Mouse (Mus musculus) MEL (cell line): Measurements from ENCODE around the gene Sucnr1. TPM values are rescaled to one million over a fixed set of nuclear protein-coding genes. Genes with fewer than 3 reads are reported as not detected.

Experiments used
- DNase-seq: peaks from one replicate; pipeline ENCODE4 v3.0.0; 2011; ENCODE audit warnings: low read depth, low spot score
- H3K27ac ChIP-seq: 2 replicates; pipeline ENCODE4 v1.5.1; 2012; ENCODE audit warnings: low read depth, mild to moderate bottlenecking, control low read depth, low read length, moderate library complexity; ENCODE audit not compliant: control insufficient read depth
- H3K27me3 ChIP-seq, 2 experiments: fragments of 150-350 bp in 1 of 2; sonication (generic) in 1 of 2; 2 replicates each; pipeline ENCODE4 v1.6.1; 2012; ENCODE audit warnings: low read length in 2 of 2, mild to moderate bottlenecking in 2 of 2, improper control_type of control experiment in 1 of 2, moderate library complexity in 1 of 2; ENCODE audit not compliant: insufficient read depth in 2 of 2, control insufficient read depth in 1 of 2
- H3K36me3 ChIP-seq, 2 experiments: 2 replicates each; pipeline ENCODE4 v1.6.1; 2012 to 2014; ENCODE audit warnings: low read length in 2 of 2, improper control_type of control experiment in 1 of 2, inconsistent platforms in 1 of 2, mild to moderate bottlenecking in 1 of 2; ENCODE audit not compliant: insufficient read depth in 2 of 2, control insufficient read depth in 1 of 2
- H3K4me1 ChIP-seq, 2 experiments: fragments of 150-350 bp in 1 of 2; sonication (generic) in 1 of 2; 2 replicates each; pipeline ENCODE4 v1.6.1; 2012; ENCODE audit warnings: low read length in 2 of 2, improper control_type of control experiment in 1 of 2, mild to moderate bottlenecking in 1 of 2; ENCODE audit not compliant: insufficient read depth in 2 of 2, control insufficient read depth in 1 of 2
- H3K4me3 ChIP-seq, 2 experiments: fragments of 150-350 bp in 1 of 2; sonication (generic) in 1 of 2; 2 replicates each; pipeline ENCODE4 v1.5.1; 2012; ENCODE audit warnings: low read depth in 2 of 2, low read length in 2 of 2, mild to moderate bottlenecking in 2 of 2, moderate library complexity in 2 of 2, control low read depth in 1 of 2, improper control_type of control experiment in 1 of 2; ENCODE audit not compliant: control insufficient read depth in 1 of 2, insufficient read depth in 1 of 2
- H3K79me2 ChIP-seq: 2 replicates; pipeline ENCODE4 v1.6.1; 2012; ENCODE audit warnings: mild to moderate bottlenecking, low read length, moderate library complexity; ENCODE audit not compliant: control insufficient read depth, poor library complexity, insufficient read depth
- H3K9ac ChIP-seq: 2 replicates; pipeline ENCODE4 v1.6.1; 2012; ENCODE audit warnings: low read depth, mild to moderate bottlenecking, control low read depth, low read length, moderate library complexity; ENCODE audit not compliant: control insufficient read depth, poor library complexity, severe bottlenecking
- H3K9me3 ChIP-seq: fragments of 150-350 bp; sonication (generic); replicated peaks from 2 replicates; pipeline ENCODE4 v1.6.1; 2012; ENCODE audit warnings: mild to moderate bottlenecking, low read length, improper control_type of control experiment, moderate library complexity; ENCODE audit not compliant: insufficient read depth
- BHLHE40 ChIP-seq: IDR thresholded peaks from 2 replicates; pipeline ENCODE4 v1.6.1; 2012; ENCODE audit warnings: low read depth, mild to moderate bottlenecking, inconsistent platforms, low read length, improper control_type of control experiment, borderline replicate concordance
- CHD1 ChIP-seq: IDR thresholded peaks from 2 replicates; pipeline ENCODE4 v1.6.1; 2012; ENCODE audit warnings: low read depth, mild to moderate bottlenecking, inconsistent platforms, low read length, improper control_type of control experiment
- CTCF ChIP-seq, 3 experiments: IDR thresholded peaks in 2 of 3; conservative IDR thresholded peaks in 1 of 3; 2 replicates each; pipeline ENCODE4 v1.5.1; 2011 to 2012; ENCODE audit warnings: low read length in 3 of 3, low read depth in 2 of 3, mild to moderate bottlenecking in 2 of 3, improper control_type of control experiment in 1 of 3, inconsistent platforms in 1 of 3, mixed read lengths in 1 of 3, moderate library complexity in 1 of 3; ENCODE audit not compliant: control insufficient read depth in 1 of 3, insufficient read depth in 1 of 3, poor library complexity in 1 of 3, severe bottlenecking in 1 of 3
- E2F4 ChIP-seq: IDR thresholded peaks from 2 replicates; pipeline ENCODE4 v1.6.1; 2011; ENCODE audit warnings: low read depth, low read length, improper control_type of control experiment, borderline replicate concordance
- EP300 ChIP-seq, 2 experiments: IDR thresholded peaks; 2 replicates each; pipeline ENCODE4 v1.6.1; 2011; ENCODE audit warnings: improper control_type of control experiment in 2 of 2, low read length in 2 of 2, low read depth in 1 of 2, mild to moderate bottlenecking in 1 of 2
- ETS1 ChIP-seq: IDR thresholded peaks from 2 replicates; pipeline ENCODE4 v1.6.1; 2012; ENCODE audit warnings: low read depth, mild to moderate bottlenecking, inconsistent platforms, low read length, improper control_type of control experiment, moderate library complexity
- GATA1 ChIP-seq: IDR thresholded peaks from 2 replicates; pipeline ENCODE4 v1.6.1; 2011; ENCODE audit warnings: low read depth, low read length, improper control_type of control experiment
- KAT2A ChIP-seq: conservative IDR thresholded peaks from 2 replicates; pipeline ENCODE4 v1.6.1; 2012; ENCODE audit warnings: low read depth, low read length, improper control_type of control experiment, inconsistent platforms
- MAX ChIP-seq: IDR thresholded peaks from 2 replicates; pipeline ENCODE4 v1.6.1; 2011; ENCODE audit warnings: low read length, improper control_type of control experiment
- MXI1 ChIP-seq: IDR thresholded peaks from 2 replicates; pipeline ENCODE4 v1.6.1; 2011; ENCODE audit warnings: mild to moderate bottlenecking, low read depth, low read length, improper control_type of control experiment
- MYB ChIP-seq: IDR thresholded peaks from 2 replicates; pipeline ENCODE4 v1.6.1; 2011; ENCODE audit warnings: mild to moderate bottlenecking, low read depth, low read length, improper control_type of control experiment
- MYC ChIP-seq: IDR thresholded peaks from 2 replicates; pipeline ENCODE4 v1.6.1; 2011; ENCODE audit warnings: low read depth, mild to moderate bottlenecking, low read length, improper control_type of control experiment, moderate library complexity
- NELFE ChIP-seq: IDR thresholded peaks from 2 replicates; pipeline ENCODE4 v1.6.1; 2011; ENCODE audit warnings: low read depth, low read length, improper control_type of control experiment
- POLR2A ChIP-seq, 2 experiments: IDR thresholded peaks; 2 replicates each; pipeline ENCODE4 v1.6.1; 2011 to 2012; ENCODE audit warnings: low read length in 2 of 2, mild to moderate bottlenecking in 2 of 2, control low read depth in 1 of 2, improper control_type of control experiment in 1 of 2, low read depth in 1 of 2, moderate library complexity in 1 of 2; ENCODE audit not compliant: control insufficient read depth in 1 of 2, insufficient read depth in 1 of 2, poor library complexity in 1 of 2
- POLR2AphosphoS2 ChIP-seq: IDR thresholded peaks from 2 replicates; pipeline ENCODE4 v1.6.1; 2011; ENCODE audit warnings: low read length, improper control_type of control experiment
- RAD21 ChIP-seq: IDR thresholded peaks from 2 replicates; pipeline ENCODE4 v1.6.1; 2011; ENCODE audit warnings: mild to moderate bottlenecking, low read depth, low read length, improper control_type of control experiment
- RCOR1 ChIP-seq: IDR thresholded peaks from 2 replicates; pipeline ENCODE4 v1.6.1; 2012; ENCODE audit warnings: low read depth, mild to moderate bottlenecking, inconsistent platforms, low read length, improper control_type of control experiment
- SIN3A ChIP-seq: IDR thresholded peaks from 2 replicates; pipeline ENCODE4 v1.6.1; 2012; ENCODE audit warnings: low read length, improper control_type of control experiment, inconsistent platforms
- SMC3 ChIP-seq: IDR thresholded peaks from 2 replicates; pipeline ENCODE4 v1.6.1; 2011; ENCODE audit warnings: low read depth, low read length, improper control_type of control experiment
- TAL1 ChIP-seq: IDR thresholded peaks from 2 replicates; pipeline ENCODE4 v1.6.1; 2012; ENCODE audit warnings: mild to moderate bottlenecking, inconsistent platforms, low read length, moderate library complexity, mixed read lengths
- USF1 ChIP-seq: IDR thresholded peaks from 2 replicates; pipeline ENCODE4 v1.6.1; 2014; ENCODE audit warnings: low read depth, mild to moderate bottlenecking, inconsistent platforms, low read length, improper control_type of control experiment, moderate library complexity
- ZMIZ1 ChIP-seq: IDR thresholded peaks from 2 replicates; pipeline ENCODE4 v1.6.1; 2012; ENCODE audit warnings: low read depth, mild to moderate bottlenecking, inconsistent platforms, low read length, improper control_type of control experiment, moderate library complexity
- polyA plus RNA-seq, 2 experiments: library from polyadenylated mRNA; stranded (reverse) in 1 of 2; unstranded in 1 of 2; fragments of >175 nt in 1 of 2; fragments of >200 nt in 1 of 2; gene quantifications; 2 replicates each; pipeline versions ENCODE4 v1.2.1 to v1.2.4; 2012; ENCODE audit warnings: low replicate concordance in 2 of 2, low read depth in 1 of 2; ENCODE audit not compliant: insufficient read length in 2 of 2, insufficient read depth in 1 of 2, missing spikeins in 1 of 2
- total RNA-seq: library from RNA; depleted of rRNA; stranded (reverse); fragments of 300-350 nt; gene quantifications from 2 replicates; pipeline ENCODE4 v1.2.3, GENCODE M21; 2012

Sucnr1 gene
- total and polyA plus RNA-seq, 3 experiments: not detected

DNA sequence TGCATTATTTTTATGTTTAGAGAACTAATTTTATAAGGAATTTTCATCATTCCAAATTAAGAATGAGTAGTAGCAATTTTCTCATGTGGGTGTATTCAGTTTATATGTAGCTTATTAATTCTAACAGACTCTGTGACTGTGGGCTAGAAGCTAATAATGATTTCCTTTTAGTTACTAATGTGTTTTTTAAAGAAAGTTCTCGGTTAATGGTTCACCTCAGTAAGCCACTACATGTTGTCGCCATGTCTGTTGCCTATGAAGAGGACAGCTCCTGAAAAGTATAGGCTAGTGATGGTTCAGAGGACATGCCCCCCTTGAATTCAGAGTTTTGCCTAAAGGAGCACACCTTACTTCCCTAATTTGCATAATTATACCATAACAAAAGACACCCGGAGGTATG, 1.1 kb downstream of the Sucnr1 start:
- no peaks in the 10 kb centered on the region for H3K79me2 ChIP-seq
- TF ChIP-seq E2F4: no peak
- no peak for TF ChIP-seq MXI1
- no peak for TF ChIP-seq BHLHE40
- no peak for TF ChIP-seq GATA1
- TF ChIP-seq SIN3A: no peak
- no peak for TF ChIP-seq RCOR1
- no peak for TF ChIP-seq MAX
- no peak for TF ChIP-seq KAT2A
- no peak for TF ChIP-seq NELFE
- TF ChIP-seq CHD1: no peak
- no peak for TF ChIP-seq EP300 (IDR thresholded peaks at IDR 0.05; ENCODE audit: low read depth in 1 of 2, low read length in 2 of 2)
- no peak overlapping the region for H3K4me3 ChIP-seq

DNA sequence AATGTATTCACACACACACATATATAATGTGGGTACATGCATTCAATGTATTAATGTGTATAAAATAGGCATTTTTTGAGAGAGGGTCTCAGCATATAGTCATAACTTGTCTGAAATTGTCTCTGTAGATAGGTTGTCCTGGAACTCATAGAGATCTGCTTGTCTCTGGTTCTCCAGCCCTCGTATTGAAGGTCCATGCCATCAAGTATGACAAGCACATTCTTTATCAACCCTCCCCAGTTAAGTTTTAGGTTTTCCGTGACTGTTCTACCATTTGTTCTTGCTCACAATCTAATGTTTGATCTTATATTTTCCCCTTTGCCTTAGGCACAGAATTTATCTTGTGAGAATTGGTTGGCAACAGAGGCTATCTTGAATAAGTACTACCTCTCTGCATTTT, 4.1 kb downstream of the Sucnr1 start:
- peaks cover 0 to 2% of the 10 kb centered on the region in 2 experiments; a peak in 1 of 4 replicates for H3K4me1 ChIP-seq

More for the DNA sequence above, 1.1 kb downstream of the Sucnr1 start:
- Histone ChIP-seq H3K9me3 (no peaks in the 10 kb centered on the region), H3K27me3 (no peaks in the 10 kb centered on the region), H3K4me1 (peaks cover 0 to 4% of the 10 kb centered on the region in 2 experiments; a peak in 1 of 4 replicates), H3K27ac (no peak overlapping the region), H3K9ac (no peak overlapping the region), H3K36me3 (peaks cover 0 to 11% of the 10 kb centered on the region in 2 experiments; a peak in 2 of 4 replicates)
- no peak for DNase-seq

More for the DNA sequence above, 4.1 kb downstream of the Sucnr1 start:
- Histone ChIP-seq H3K36me3 (peaks cover 0 to 9% of the 10 kb centered on the region in 2 experiments; a peak in 2 of 4 replicates), H3K27ac (no peak overlapping the region), H3K27me3 (no peaks in the 10 kb centered on the region), H3K9ac (no peak overlapping the region), H3K9me3 (no peaks in the 10 kb centered on the region), H3K79me2 (no peaks in the 10 kb centered on the region), H3K4me3 (no peak overlapping the region)
- TF ChIP-seq POLR2A (IDR thresholded peaks at IDR 0.05; ENCODE audit: control insufficient read depth in 1 of 2, insufficient read depth in 1 of 2, low read depth in 1 of 2, low read length in 2 of 2, poor library complexity in 1 of 2) (no peak), SIN3A (no peak), POLR2AphosphoS2 (no peak), USF1 (no peak), ETS1 (no peak), RAD21 (no peak), RCOR1 (no peak), NELFE (no peak), ZMIZ1 (no peak), KAT2A (no peak), MYC (no peak), CTCF (IDR thresholded peaks at IDR 0.05 in 2 of 3, conservative IDR thresholded peaks at IDR 0.05 in 1 of 3; ENCODE audit: control insufficient read depth in 1 of 3, insufficient read depth in 1 of 3, low read depth in 2 of 3, low read length in 3 of 3, poor library complexity in 1 of 3, severe bottlenecking in 1 of 3) (no peak), SMC3 (no peak), MYB (no peak), MXI1 (no peak), TAL1 (no peak)
- no peak for DNase-seq
